ENCODE assay signal across 17 mouse cellular contexts in the genomic region with DNA sequence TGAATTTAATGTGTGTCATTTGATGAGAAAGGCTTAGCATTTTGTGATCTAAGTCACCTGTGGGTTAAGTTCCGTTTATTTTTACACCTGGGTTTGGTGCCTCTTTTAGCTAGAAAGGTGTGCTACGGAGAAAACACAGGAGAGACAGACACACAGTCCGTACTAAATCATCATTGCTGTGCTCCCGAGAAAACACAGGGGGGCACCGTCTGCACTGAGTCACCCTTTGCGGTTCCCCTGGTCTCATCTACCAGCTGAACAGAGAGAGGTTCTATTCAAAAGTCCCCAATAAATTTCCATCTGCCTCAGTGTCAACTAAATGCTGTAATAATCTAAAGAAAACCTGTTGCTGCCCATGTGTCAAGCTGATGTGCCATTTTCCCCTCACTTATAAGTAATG. TPM values are rescaled to one million over a fixed set of nuclear protein-coding genes. Genes with fewer than 3 reads are reported as not detected.
DNase-seq lines count a peak whose midpoint lies in the region; ATAC-seq and TF ChIP-seq lines count a peak whose summit lies in the region.
"Had no signal": no experiment of that assay in that cellular context is flagged by ENCODE, and none has a peak within 500 bp of the region (broad histone marks: within the 10 kb centered on the region; RNA-seq: fewer than 3 reads in every experiment).

No protein-coding gene starts in this region.

- no peak overlapping the region for H3K27ac ChIP-seq in gastrocnemius, adult 2 months
- H3K27ac ChIP-seq in kidney, embryonic 15.5 days: 0 out of 2 replicates have a peak overlapping the region, but pooled peaks have one; percentile 37
- H3K27ac ChIP-seq in midbrain, postnatal 0 days (ENCODE audit: low read depth, low read length): no peak overlapping the region
- no peak overlapping the region for H3K27ac ChIP-seq in midbrain, embryonic 13.5 days
- H3K27ac ChIP-seq in hindbrain, embryonic 16.5 days (ENCODE audit: low read depth, low read length): no peak overlapping the region
- H3K27ac ChIP-seq: limb, embryonic 13.5 days; neural tube, embryonic 15.5 days had no signal

- no peaks in the 10 kb centered on the region for H3K36me3 ChIP-seq in kidney, embryonic 15.5 days
- no peaks in the 10 kb centered on the region for H3K36me3 ChIP-seq in midbrain, postnatal 0 days (ENCODE audit: insufficient read depth, low read length)
- no peaks in the 10 kb centered on the region for H3K36me3 ChIP-seq in midbrain, embryonic 13.5 days
- H3K36me3 ChIP-seq in hindbrain, embryonic 16.5 days (ENCODE audit: control insufficient read depth, insufficient read depth, low read length): no peaks in the 10 kb centered on the region
- H3K36me3 ChIP-seq: limb, embryonic 13.5 days; neural tube, embryonic 15.5 days had no signal

- H3K4me2 ChIP-seq in kidney, embryonic 15.5 days: no peak overlapping the region
- H3K4me2 ChIP-seq in midbrain, postnatal 0 days (ENCODE audit: low read depth, low read length, poor library complexity, severe bottlenecking): no peak overlapping the region
- H3K4me2 ChIP-seq in midbrain, embryonic 13.5 days (replicated peaks): no peak overlapping the region
- H3K4me2 ChIP-seq in hindbrain, embryonic 16.5 days (ENCODE audit: low read length): no peak overlapping the region
- H3K4me2 ChIP-seq: limb, embryonic 13.5 days; neural tube, embryonic 15.5 days had no signal

- no peak for DNase-seq in gastrocnemius, adult 2 months
- no peak for DNase-seq in gastrocnemius, adult 18-20 months (ENCODE audit: low spot score)
- no peak for DNase-seq in kidney, postnatal 10 days
- no peak for DNase-seq in midbrain, postnatal 0 days (ENCODE audit: low spot score)
- DNase-seq in layer of hippocampus, postnatal 10 days (ENCODE audit: low spot score in 2 of 2): no peak
- DNase-seq: adrenal gland, postnatal 10 days; kidney, adult 9 months; layer of hippocampus, postnatal 36 days; spleen, adult 18-20 months had no signal

- peak; percentile 50 for TF ChIP-seq CTCF in gastrocnemius, adult 2 months (IDR thresholded peaks at IDR 0.05)
- TF ChIP-seq CTCF in midbrain, postnatal 0 days (IDR thresholded peaks at IDR 0.05): 0 out of 2 replicates have a peak, but pooled peaks have one; percentile 31

- H3K9me3 ChIP-seq in kidney, embryonic 15.5 days (replicated peaks): no peaks in the 10 kb centered on the region
- H3K9me3 ChIP-seq in midbrain, postnatal 0 days (ENCODE audit: low read length): no peaks in the 10 kb centered on the region
- H3K9me3 ChIP-seq in midbrain, embryonic 13.5 days: no peaks in the 10 kb centered on the region
- H3K9me3 ChIP-seq in hindbrain, embryonic 16.5 days (ENCODE audit: control insufficient read depth, low read length): no peaks in the 10 kb centered on the region
- H3K9me3 ChIP-seq: limb, embryonic 13.5 days; neural tube, embryonic 15.5 days had no signal

- peaks cover 23% of the 10 kb centered on the region for H3K4me1 ChIP-seq in kidney, embryonic 15.5 days
- no peaks in the 10 kb centered on the region for H3K4me1 ChIP-seq in midbrain, postnatal 0 days (ENCODE audit: insufficient read depth, low read length)
- H3K4me1 ChIP-seq in midbrain, embryonic 13.5 days (replicated peaks): peaks cover 4% of the 10 kb centered on the region; the same call in 1 of the 2 replicates
- 0 out of 2 replicates have a peak, but pooled peaks cover 2% of the 10 kb centered on the region for H3K4me1 ChIP-seq in hindbrain, embryonic 16.5 days (ENCODE audit: control insufficient read depth, insufficient read depth, low read depth, low read length)

- no peak overlapping the region for H3K4me3 ChIP-seq in gastrocnemius, adult 2 months
- no peak overlapping the region for H3K4me3 ChIP-seq in kidney, embryonic 15.5 days (replicated peaks)
- H3K4me3 ChIP-seq in midbrain, postnatal 0 days (ENCODE audit: low read depth, low read length): no peak overlapping the region
- H3K4me3 ChIP-seq in midbrain, embryonic 13.5 days (replicated peaks): no peak overlapping the region
- H3K4me3 ChIP-seq in hindbrain, embryonic 16.5 days (ENCODE audit: low read length): no peak overlapping the region
- H3K4me3 ChIP-seq: limb, embryonic 13.5 days; neural tube, embryonic 15.5 days had no signal

- no peak overlapping the region for H3K9ac ChIP-seq in kidney, embryonic 15.5 days
- H3K9ac ChIP-seq in midbrain, postnatal 0 days (replicated peaks; ENCODE audit: low read length, poor library complexity, severe bottlenecking): no peak overlapping the region
- no peak overlapping the region for H3K9ac ChIP-seq in midbrain, embryonic 13.5 days (replicated peaks)
- no peak overlapping the region for H3K9ac ChIP-seq in hindbrain, embryonic 16.5 days (ENCODE audit: low read depth, low read length)
- H3K9ac ChIP-seq: limb, embryonic 13.5 days; neural tube, embryonic 15.5 days had no signal

- 58% methylated on average over 6 of the region's 6 CpGs for WGBS in kidney, embryonic 15.5 days
- WGBS in midbrain, postnatal 0 days: 60% methylated on average over 6 of the region's 6 CpGs
- 61% methylated on average over 6 of the region's 6 CpGs for WGBS in midbrain, embryonic 13.5 days
- 57% methylated on average over 6 of the region's 6 CpGs for WGBS in hindbrain, embryonic 16.5 days

- no peaks in the 10 kb centered on the region for H3K27me3 ChIP-seq in kidney, embryonic 15.5 days
- no peaks in the 10 kb centered on the region for H3K27me3 ChIP-seq in midbrain, postnatal 0 days (ENCODE audit: insufficient read depth, low read length)
- no peaks in the 10 kb centered on the region for H3K27me3 ChIP-seq in midbrain, embryonic 13.5 days
- peaks cover 2% of the 10 kb centered on the region; the same call in 1 of the 2 replicates for H3K27me3 ChIP-seq in hindbrain, embryonic 16.5 days (replicated peaks; ENCODE audit: control insufficient read depth, insufficient read depth, low read length)
- H3K27me3 ChIP-seq: limb, embryonic 13.5 days; neural tube, embryonic 15.5 days had no signal

- ATAC-seq in kidney, embryonic 15.5 days (replicated peaks; ENCODE audit: low FRiP score): no peak
- ATAC-seq in midbrain, postnatal 0 days (ENCODE audit: low FRiP score): no peak
- ATAC-seq in midbrain, embryonic 13.5 days: no peak
- ATAC-seq in hindbrain, embryonic 16.5 days: no peak
- ATAC-seq: forebrain, embryonic 16.5 days had no signal

- intact Hi-C loops in gastrocnemius, adult 2 months (cut with DNase I): no loop called here

RNA-seq across cellular contexts. Expression of gene Itgb6, which starts 8.5 kb away (rescaled TPM):
- total RNA-seq in gastrocnemius, adult 2 months (2021): 10 to 100 TPM; 18.3 to 50.1 TPM
- 10 to 100 TPM; 38.3 to 44.0 TPM for total RNA-seq in gastrocnemius, adult 18-20 months (2021)
- 16.2 and 16.9 TPM in 2 replicates for polyA plus RNA-seq in kidney, embryonic 15.5 days (2015; fragmentation: Nextera tagmentation; extraction: Ambion mirVana)
- total RNA-seq in midbrain, postnatal 0 days (2014; rRNA removed): 0.14 and 0.22 TPM in 2 replicates
- 0.04 and 0.33 TPM in 2 replicates for polyA plus RNA-seq in midbrain, postnatal 0 days (2015; fragmentation: Nextera tagmentation; extraction: Ambion mirVana)
- not detected in 2 replicates for polyA plus RNA-seq in midbrain, embryonic 13.5 days (2015; fragmentation: Nextera tagmentation; extraction: Ambion mirVana)
- polyA plus RNA-seq in hindbrain, embryonic 16.5 days (2015; fragmentation: Nextera tagmentation; extraction: Ambion mirVana): 0.14 and 0.19 TPM in 2 replicates
- total RNA-seq in layer of hippocampus, postnatal 10 days (2021): under 1 TPM in 1 of 2 experiments, not detected in 1; 0.82 TPM
- total RNA-seq: megakaryocyte, adult 5-6 weeks; monocyte, adult 5-6 weeks had no signal
- polyA plus RNA-seq: forebrain, embryonic 16.5 days had no signal

Comparison
In these comparisons a context has a peak if more than half of its experiments do, and no peak if none do; other contexts are left out.
1. RNA of gene Itgb6, which starts 8.5 kb away (total RNA-seq): 18.3 to 50.1 TPM in gastrocnemius, adult 2 months and 38.3 to 44.0 TPM in gastrocnemius, adult 18-20 months; 0.82 TPM in layer of hippocampus, postnatal 10 days and 0.14 to 0.22 TPM in midbrain, postnatal 0 days; every median in the first group is over 10 times any median in the second.